ENCODE assay signal across 34 mouse cellular contexts in genomic region chr11:91593088-91593487, GRCm38 (mm10). TPM values are rescaled to one million over a fixed set of nuclear protein-coding genes. Genes with fewer than 3 reads are reported as not detected.
DNase-seq lines count a peak whose midpoint lies in the region; ATAC-seq and TF ChIP-seq lines count a peak whose summit lies in the region.
"Had no signal": no experiment of that assay in that cellular context is flagged by ENCODE, and none has a peak within 500 bp of the region (broad histone marks: within the 10 kb centered on the region; RNA-seq: fewer than 3 reads in every experiment).

No protein-coding gene starts in this region.

- H3K27ac ChIP-seq in forebrain, postnatal 0 days (ENCODE audit: low read depth, low read length): no peak overlapping the region
- H3K27ac ChIP-seq in forebrain, embryonic 15.5 days (replicated peaks): no peak overlapping the region
- no peak overlapping the region for H3K27ac ChIP-seq in left cerebral cortex, adult 2 months
- no peak overlapping the region for H3K27ac ChIP-seq in neural tube, embryonic 15.5 days (replicated peaks)
- H3K27ac ChIP-seq: embryonic facial prominence, embryonic 10.5 days; midbrain, embryonic 10.5 days had no signal

- TF ChIP-seq CTCF in forebrain, postnatal 0 days (IDR thresholded peaks at IDR 0.05; ENCODE audit: low read depth): no peak
- TF ChIP-seq CTCF in left cerebral cortex, adult 2 months (IDR thresholded peaks at IDR 0.05): no peak

- DNase-seq in forebrain, postnatal 0 days: peak; percentile 83
- DNase-seq in left cerebral cortex, adult 9 months (ENCODE audit: low spot score in 2 of 2): peak; percentile 2 to 21
- DNase-seq in left cerebral cortex, adult 2 months (ENCODE audit: extremely low spot score in 1 of 2, low spot score in 2 of 2): no peak
- DNase-seq in right cerebral cortex, postnatal 25 days: peak; percentile 4
- no peak for DNase-seq in right cerebral cortex, postnatal 14 days
- DNase-seq in T-cell, adult 2 months (ENCODE audit: low spot score): no peak
- DNase-seq: adrenal gland, postnatal 10 days; cerebellum, adult 9-10 months; heart, postnatal 36 days; kidney, adult 9 months; kidney, postnatal 14 days; lung, postnatal 10 days; thymus, adult 2 months; thymus, postnatal 4 days had no signal

- H3K9ac ChIP-seq in forebrain, postnatal 0 days: no peak overlapping the region
- no peak overlapping the region for H3K9ac ChIP-seq in forebrain, embryonic 15.5 days (replicated peaks)
- H3K9ac ChIP-seq in neural tube, embryonic 15.5 days (replicated peaks): no peak overlapping the region

- no peaks in the 10 kb centered on the region for H3K27me3 ChIP-seq in forebrain, postnatal 0 days (ENCODE audit: insufficient read depth, low read length)
- no peaks in the 10 kb centered on the region for H3K27me3 ChIP-seq in forebrain, embryonic 15.5 days
- H3K27me3 ChIP-seq in neural tube, embryonic 15.5 days (replicated peaks): no peaks in the 10 kb centered on the region

- no peak overlapping the region for H3K4me2 ChIP-seq in forebrain, postnatal 0 days (ENCODE audit: low read depth)
- no peak overlapping the region for H3K4me2 ChIP-seq in forebrain, embryonic 15.5 days (replicated peaks)
- H3K4me2 ChIP-seq in neural tube, embryonic 15.5 days: no peak overlapping the region

- H3K4me3 ChIP-seq in forebrain, postnatal 0 days (ENCODE audit: low read depth, low read length): no peak overlapping the region
- no peak overlapping the region for H3K4me3 ChIP-seq in forebrain, embryonic 15.5 days
- H3K4me3 ChIP-seq in left cerebral cortex, adult 2 months: no peak overlapping the region
- no peak overlapping the region for H3K4me3 ChIP-seq in neural tube, embryonic 15.5 days (replicated peaks)
- H3K4me3 ChIP-seq: embryonic facial prominence, embryonic 10.5 days; midbrain, embryonic 10.5 days had no signal

- no peaks in the 10 kb centered on the region for H3K36me3 ChIP-seq in forebrain, postnatal 0 days (ENCODE audit: insufficient read depth)
- no peaks in the 10 kb centered on the region for H3K36me3 ChIP-seq in forebrain, embryonic 15.5 days
- no peaks in the 10 kb centered on the region for H3K36me3 ChIP-seq in neural tube, embryonic 15.5 days
- H3K36me3 ChIP-seq: embryonic facial prominence, embryonic 10.5 days; midbrain, embryonic 10.5 days had no signal

- ATAC-seq in forebrain, postnatal 0 days: peak; percentile 23; the same call in 1 of the 2 replicates
- no peak for ATAC-seq in forebrain, embryonic 15.5 days (replicated peaks)
- ATAC-seq in neural tube, embryonic 15.5 days (ENCODE audit: low FRiP score): no peak
- ATAC-seq: activated CD4-positive, CD25-positive, alpha-beta regulatory T cell, adult 4 months; hindbrain, embryonic 16.5 days; intestine, embryonic 16.5 days had no signal

- no peaks in the 10 kb centered on the region for H3K9me3 ChIP-seq in forebrain, postnatal 0 days (ENCODE audit: low read length)
- no peaks in the 10 kb centered on the region for H3K9me3 ChIP-seq in forebrain, embryonic 15.5 days
- H3K9me3 ChIP-seq in neural tube, embryonic 15.5 days (replicated peaks): no peaks in the 10 kb centered on the region
- H3K9me3 ChIP-seq: embryonic facial prominence, embryonic 10.5 days; midbrain, embryonic 10.5 days had no signal

- 27% methylated on average over 3 of the region's 3 CpGs for WGBS in forebrain, postnatal 0 days
- WGBS in forebrain, embryonic 15.5 days: 54% methylated on average over 3 of the region's 3 CpGs
- 74% methylated on average over 3 of the region's 3 CpGs for WGBS in neural tube, embryonic 15.5 days

- no peaks in the 10 kb centered on the region for H3K4me1 ChIP-seq in forebrain, postnatal 0 days (ENCODE audit: insufficient read depth)
- no peaks in the 10 kb centered on the region for H3K4me1 ChIP-seq in forebrain, embryonic 15.5 days
- no peaks in the 10 kb centered on the region for H3K4me1 ChIP-seq in neural tube, embryonic 15.5 days
- H3K4me1 ChIP-seq: embryonic facial prominence, embryonic 10.5 days; midbrain, embryonic 10.5 days had no signal

- intact Hi-C loops in left cerebral cortex, adult 2 months (cut with DNase I): no loop called here

RNA-seq across cellular contexts. Expression of gene Kif2b, which starts 15.7 kb away (rescaled TPM):
- total RNA-seq in forebrain, postnatal 0 days (2014; rRNA removed): not detected in 2 replicates
- not detected in 2 replicates for polyA plus RNA-seq in forebrain, postnatal 0 days (2015; fragmentation: Nextera tagmentation; extraction: Ambion mirVana)
- polyA plus RNA-seq in forebrain, embryonic 15.5 days (2015; fragmentation: Nextera tagmentation; extraction: Ambion mirVana): not detected in 2 replicates
- not detected for total RNA-seq in left cerebral cortex, adult 2 months (2021)
- not detected in 2 replicates for polyA plus RNA-seq in neural tube, embryonic 15.5 days (2015; fragmentation: Nextera tagmentation; extraction: Ambion mirVana)
- total RNA-seq: adrenal gland, postnatal 10 days; ES-E14; gastrocnemius, adult 18-20 months; gastrocnemius, postnatal 4 days; heart, adult 8-10 months; heart, postnatal 36 days; layer of hippocampus, adult 18-20 months; layer of hippocampus, postnatal 25 days; liver, adult 2 months; neutrophil, adult 5-6 weeks had no signal
- polyA plus RNA-seq: activated CD4-positive, CD25-positive, alpha-beta regulatory T cell, adult 4 months; cortical plate, adult 2 months; embryonic facial prominence, embryonic 10.5 days; heart, embryonic 14.5 days; hindbrain, embryonic 16.5 days; intestine, embryonic 16.5 days; limb, embryonic 11.5 days; liver, adult 2 months; liver, embryonic 16.5 days; midbrain, embryonic 10.5 days; stomach, embryonic 16.5 days; thymus, adult 2 months had no signal

Comparison
In these comparisons a context has a peak if more than half of its experiments do, and no peak if none do; other contexts are left out.
1. DNase-seq: peak in forebrain, postnatal 0 days (single experiment), left cerebral cortex, adult 9 months (2 of 2) and right cerebral cortex, postnatal 25 days (single experiment); none in left cerebral cortex, adult 2 months (0 of 2), right cerebral cortex, postnatal 14 days (single experiment) and T-cell, adult 2 months (single experiment).